Mouse (Mus musculus): ENCODE results near the gene Rbm20.

Rbm20 gene

DNA sequence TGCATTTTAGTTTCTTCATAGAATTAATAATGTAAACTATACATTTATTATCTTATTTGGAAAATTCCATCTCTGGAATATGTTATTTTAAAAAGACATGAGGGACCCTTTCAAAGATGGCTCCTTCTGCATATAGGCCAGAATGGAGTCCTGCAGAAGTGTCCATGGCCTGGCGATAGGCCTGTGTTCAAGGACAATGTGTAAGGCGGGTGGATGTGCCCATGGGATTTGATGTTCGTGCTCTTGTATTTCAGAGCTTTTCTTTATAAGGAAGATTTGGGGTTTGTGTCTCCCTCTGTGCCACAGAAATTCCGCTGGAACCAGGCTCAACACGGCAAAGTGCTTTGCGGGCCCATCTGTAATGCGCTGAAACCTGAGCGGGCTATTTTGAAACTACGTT lies 2.1 kb downstream of the Rbm20 start:
- no peaks in the 10 kb centered on the region for H3K9me3 ChIP-seq (ENCODE audit: low read length)
- peaks cover 52% of the 10 kb centered on the region for H3K4me1 ChIP-seq (replicated peaks; ENCODE audit: low read depth, low read length)
- H3K36me3 ChIP-seq (ENCODE audit: insufficient read depth, low read length): no peaks in the 10 kb centered on the region
- TF ChIP-seq NANOG (IDR thresholded peaks at IDR 0.05; ENCODE audit: borderline replicate concordance, low read length) (no peak), CTCF (conservative IDR thresholded peaks at IDR 0.05; ENCODE audit: low read length) (no peak), POU5F1 (IDR thresholded peaks at IDR 0.05; ENCODE audit: borderline replicate concordance, low read length) (no peak)
- H3K27me3 ChIP-seq (ENCODE audit: insufficient read depth, low read length): peaks cover 40% of the 10 kb centered on the region
- H3K4me3 ChIP-seq (replicated peaks; ENCODE audit: low read length): no peak overlapping the region

DNA sequence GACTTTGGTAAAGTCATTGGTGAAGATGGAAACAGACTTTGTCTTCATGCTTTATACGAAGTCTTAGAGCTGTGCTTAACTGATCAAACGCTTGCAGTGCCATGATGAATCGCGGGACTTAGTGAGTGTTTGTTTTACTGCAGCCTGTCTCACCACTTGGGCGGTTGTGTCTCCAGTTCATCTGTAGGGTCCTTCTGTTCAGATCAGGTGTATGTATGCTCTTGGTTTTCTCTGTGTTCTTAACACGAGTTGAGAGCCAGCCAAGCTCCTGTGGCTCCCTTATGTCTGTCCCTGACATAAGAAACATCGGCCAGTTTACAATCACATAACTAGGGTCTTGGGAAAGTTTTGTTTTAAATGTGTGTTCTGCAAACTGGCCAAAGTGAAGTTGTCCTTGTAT lies 2.9 kb downstream of the Rbm20 start:
- Histone ChIP-seq H3K9me3 (ENCODE audit: low read length) (no peaks in the 10 kb centered on the region), H3K36me3 (ENCODE audit: insufficient read depth, low read length) (no peaks in the 10 kb centered on the region), H3K4me1 (replicated peaks; ENCODE audit: low read depth, low read length) (peaks cover 44% of the 10 kb centered on the region), H3K27me3 (ENCODE audit: insufficient read depth, low read length) (peaks cover 40% of the 10 kb centered on the region), H3K4me3 (replicated peaks; ENCODE audit: low read length) (no peak overlapping the region)
- no peak for TF ChIP-seq NANOG (IDR thresholded peaks at IDR 0.05; ENCODE audit: borderline replicate concordance, low read length)
- no peak for TF ChIP-seq POU5F1 (IDR thresholded peaks at IDR 0.05; ENCODE audit: borderline replicate concordance, low read length)
- TF ChIP-seq CTCF (conservative IDR thresholded peaks at IDR 0.05; ENCODE audit: low read length): no peak

DNA sequence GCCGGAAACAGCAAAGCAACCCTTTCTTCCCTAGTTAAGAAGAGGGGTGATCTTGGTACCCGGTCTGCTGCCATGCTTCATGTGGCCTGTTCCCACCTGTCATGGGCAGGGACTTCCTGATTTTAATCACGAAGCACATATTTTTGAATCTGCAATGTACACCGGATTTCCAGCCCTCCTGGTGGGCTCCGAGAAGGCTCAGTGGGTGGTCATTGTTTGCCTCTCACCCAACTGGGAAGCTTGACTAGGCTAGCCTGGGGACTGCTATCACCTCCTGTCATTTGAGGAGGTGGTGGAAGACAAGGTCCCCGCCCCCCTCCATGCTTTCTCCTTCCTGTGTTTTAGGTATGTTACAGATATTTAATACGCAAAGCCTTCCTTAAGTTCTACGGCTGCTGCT lies 5.3 kb downstream of the Rbm20 start:
- no peak for TF ChIP-seq NANOG (IDR thresholded peaks at IDR 0.05; ENCODE audit: borderline replicate concordance, low read length)
- TF ChIP-seq POU5F1 (IDR thresholded peaks at IDR 0.05; ENCODE audit: borderline replicate concordance, low read length): no peak
- TF ChIP-seq CTCF (conservative IDR thresholded peaks at IDR 0.05; ENCODE audit: low read length): no peak
- no peak overlapping the region for H3K4me3 ChIP-seq (replicated peaks; ENCODE audit: low read length)
- H3K9me3 ChIP-seq (ENCODE audit: low read length): no peaks in the 10 kb centered on the region
- H3K36me3 ChIP-seq (ENCODE audit: insufficient read depth, low read length): no peaks in the 10 kb centered on the region
- peaks cover 26% of the 10 kb centered on the region for H3K4me1 ChIP-seq (replicated peaks; ENCODE audit: low read depth, low read length)
- H3K27me3 ChIP-seq (ENCODE audit: insufficient read depth, low read length): peaks cover 16% of the 10 kb centered on the region

DNA sequence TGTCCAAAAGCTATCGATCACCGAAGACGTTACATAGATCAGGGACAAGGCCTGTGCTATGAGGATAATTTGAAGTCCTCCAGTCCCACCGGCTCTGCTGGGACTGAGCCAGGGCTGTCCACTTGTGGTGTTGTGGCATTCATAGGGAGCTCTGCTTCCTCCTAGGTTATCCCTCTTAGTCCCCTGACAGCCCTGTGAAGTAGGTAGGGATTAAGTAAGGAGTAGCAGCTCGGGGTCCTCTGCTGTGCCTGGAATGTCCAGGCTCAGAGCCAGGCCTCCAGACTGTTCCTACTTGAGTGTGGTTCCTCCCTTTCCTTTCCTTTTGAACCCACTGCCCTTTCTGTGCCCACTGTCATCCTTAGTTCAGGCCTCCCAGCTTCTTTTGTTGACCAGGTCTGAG lies 10.5 kb downstream of the Rbm20 start:
- TF ChIP-seq NANOG (IDR thresholded peaks at IDR 0.05; ENCODE audit: borderline replicate concordance, low read length) (no peak), CTCF (conservative IDR thresholded peaks at IDR 0.05; ENCODE audit: low read length) (no peak), POU5F1 (IDR thresholded peaks at IDR 0.05; ENCODE audit: borderline replicate concordance, low read length) (no peak)
- Histone ChIP-seq H3K27me3 (ENCODE audit: insufficient read depth, low read length) (peaks cover 7% of the 10 kb centered on the region; the same call in 1 of the 2 replicates), H3K4me1 (replicated peaks; ENCODE audit: low read depth, low read length) (peaks cover 14% of the 10 kb centered on the region), H3K36me3 (ENCODE audit: insufficient read depth, low read length) (no peaks in the 10 kb centered on the region), H3K4me3 (replicated peaks; ENCODE audit: low read length) (no peak overlapping the region), H3K9me3 (ENCODE audit: low read length) (peaks cover 8% of the 10 kb centered on the region)

DNA sequence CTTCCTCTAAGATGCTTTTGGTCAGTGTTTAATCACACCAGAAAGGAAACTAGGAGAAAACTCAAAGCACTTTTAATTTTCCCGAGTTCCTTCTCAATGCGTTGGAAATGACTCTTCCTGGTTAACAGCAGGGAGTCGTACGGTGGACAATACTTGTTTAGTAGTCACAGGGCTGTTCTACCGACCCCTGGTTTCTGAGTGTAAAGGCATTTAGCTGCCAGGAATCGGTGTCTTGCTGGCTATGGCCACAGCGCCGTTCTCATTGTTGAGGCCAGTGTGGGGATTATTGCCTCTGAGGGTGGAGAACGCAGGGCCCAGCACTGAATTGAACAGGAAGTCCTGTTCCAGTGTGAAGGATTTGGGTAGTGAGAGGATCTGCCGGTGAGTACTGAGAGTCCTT lies 13.7 kb downstream of the Rbm20 start:
- H3K4me3 ChIP-seq (replicated peaks; ENCODE audit: low read length): no peak overlapping the region
- H3K27me3 ChIP-seq (ENCODE audit: insufficient read depth, low read length): peaks cover 7% of the 10 kb centered on the region; the same call in 1 of the 2 replicates
- TF ChIP-seq NANOG (IDR thresholded peaks at IDR 0.05; ENCODE audit: borderline replicate concordance, low read length): no peak
- 0 out of 2 replicates have a peak, but pooled peaks have one; percentile 4 for TF ChIP-seq CTCF (conservative IDR thresholded peaks at IDR 0.05; ENCODE audit: low read length)
- no peak for TF ChIP-seq POU5F1 (IDR thresholded peaks at IDR 0.05; ENCODE audit: borderline replicate concordance, low read length)
- no peaks in the 10 kb centered on the region for H3K36me3 ChIP-seq (ENCODE audit: insufficient read depth, low read length)
- H3K9me3 ChIP-seq (ENCODE audit: low read length): peaks cover 8% of the 10 kb centered on the region
- H3K4me1 ChIP-seq (replicated peaks; ENCODE audit: low read depth, low read length): peaks cover 21% of the 10 kb centered on the region

DNA sequence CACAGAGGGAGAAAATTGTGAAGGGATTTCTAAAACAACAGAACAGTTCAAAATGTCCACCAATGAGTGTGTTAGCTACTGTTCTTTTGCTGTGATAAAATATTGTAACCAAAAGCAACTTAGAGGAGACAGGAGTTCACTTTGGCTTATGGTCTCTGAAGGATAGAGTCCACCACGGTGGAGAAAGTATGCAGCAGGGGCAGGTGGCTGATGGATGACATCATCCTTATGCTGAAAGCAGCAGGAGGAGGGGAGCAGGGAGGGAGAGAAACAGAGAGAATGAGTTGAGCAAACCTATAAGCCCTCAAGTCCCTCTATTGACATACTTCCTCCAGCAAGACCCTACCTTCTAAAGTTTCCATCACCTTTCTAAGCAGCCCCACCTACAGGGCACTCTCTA lies 16.9 kb downstream of the Rbm20 start:
- no peaks in the 10 kb centered on the region for H3K36me3 ChIP-seq (ENCODE audit: insufficient read depth, low read length)
- TF ChIP-seq POU5F1 (IDR thresholded peaks at IDR 0.05; ENCODE audit: borderline replicate concordance, low read length) (no peak), CTCF (conservative IDR thresholded peaks at IDR 0.05; ENCODE audit: low read length) (no peak), NANOG (IDR thresholded peaks at IDR 0.05; ENCODE audit: borderline replicate concordance, low read length) (no peak)
- H3K4me3 ChIP-seq (replicated peaks; ENCODE audit: low read length): no peak overlapping the region
- H3K9me3 ChIP-seq (ENCODE audit: low read length): peaks cover 14% of the 10 kb centered on the region; the same call in 1 of the 2 replicates
- H3K27me3 ChIP-seq (ENCODE audit: insufficient read depth, low read length): peaks cover 7% of the 10 kb centered on the region; the same call in 1 of the 2 replicates
- H3K4me1 ChIP-seq (replicated peaks; ENCODE audit: low read depth, low read length): peaks cover 46% of the 10 kb centered on the region

DNA sequence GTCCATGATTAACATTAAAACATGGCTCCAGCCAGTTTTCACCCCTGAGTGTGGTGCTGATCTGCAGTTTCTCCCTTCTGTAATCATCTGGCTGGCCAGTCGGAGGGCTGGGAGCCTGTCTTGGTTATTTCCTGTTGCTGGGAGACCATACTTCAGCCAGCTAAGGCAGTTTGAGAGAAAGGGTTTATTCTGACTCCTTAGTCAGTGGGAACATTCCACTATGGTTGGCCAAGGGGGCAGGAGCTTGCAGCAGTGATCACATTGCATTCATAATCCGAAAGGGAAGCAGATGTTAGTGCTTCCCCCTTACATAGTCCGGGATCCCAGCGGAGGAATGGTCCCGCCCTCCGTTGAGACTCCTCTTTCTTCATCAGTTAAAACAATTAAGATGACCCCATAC lies 19.0 kb downstream of the Rbm20 start:
- H3K4me3 ChIP-seq (replicated peaks; ENCODE audit: low read length): no peak overlapping the region
- peaks cover 50% of the 10 kb centered on the region for H3K4me1 ChIP-seq (replicated peaks; ENCODE audit: low read depth, low read length)
- H3K27me3 ChIP-seq (ENCODE audit: insufficient read depth, low read length): 0 out of 2 replicates have a peak, but pooled peaks cover 4% of the 10 kb centered on the region
- peaks cover 14% of the 10 kb centered on the region; the same call in 1 of the 2 replicates for H3K9me3 ChIP-seq (ENCODE audit: low read length)
- H3K36me3 ChIP-seq (ENCODE audit: insufficient read depth, low read length): no peaks in the 10 kb centered on the region
- TF ChIP-seq CTCF (conservative IDR thresholded peaks at IDR 0.05; ENCODE audit: low read length) (no peak), NANOG (IDR thresholded peaks at IDR 0.05; ENCODE audit: borderline replicate concordance, low read length) (no peak), POU5F1 (IDR thresholded peaks at IDR 0.05; ENCODE audit: borderline replicate concordance, low read length) (no peak)

DNA sequence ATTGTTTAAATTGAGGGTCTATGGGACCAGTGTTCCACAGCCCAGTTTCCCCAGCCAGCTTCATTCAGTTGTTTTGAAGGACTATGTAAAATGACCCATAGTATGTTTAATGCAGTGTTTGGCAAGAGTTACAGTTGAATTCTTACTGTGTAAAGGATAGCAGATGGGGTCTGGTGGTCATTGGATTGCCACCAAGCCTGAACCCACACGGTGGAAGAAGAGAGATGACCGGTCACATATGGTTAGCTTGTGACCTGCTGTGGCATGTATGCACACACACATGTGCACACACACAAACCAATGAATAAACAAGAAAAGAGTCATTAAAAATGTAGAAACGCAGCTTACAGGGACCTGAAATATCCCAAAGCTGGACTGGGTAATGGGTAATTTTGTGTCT lies 19.5 kb downstream of the Rbm20 start:
- Histone ChIP-seq H3K36me3 (ENCODE audit: insufficient read depth, low read length) (no peaks in the 10 kb centered on the region), H3K9me3 (ENCODE audit: low read length) (peaks cover 14% of the 10 kb centered on the region; the same call in 1 of the 2 replicates), H3K27me3 (ENCODE audit: insufficient read depth, low read length) (0 out of 2 replicates have a peak, but pooled peaks cover 1% of the 10 kb centered on the region), H3K4me1 (replicated peaks; ENCODE audit: low read depth, low read length) (peaks cover 53% of the 10 kb centered on the region), H3K4me3 (replicated peaks; ENCODE audit: low read length) (no peak overlapping the region)
- TF ChIP-seq CTCF (conservative IDR thresholded peaks at IDR 0.05; ENCODE audit: low read length) (no peak), POU5F1 (IDR thresholded peaks at IDR 0.05; ENCODE audit: borderline replicate concordance, low read length) (no peak), NANOG (IDR thresholded peaks at IDR 0.05; ENCODE audit: borderline replicate concordance, low read length) (no peak)
